ENCODE assay signal across 28 mouse cellular contexts in the genomic region with DNA sequence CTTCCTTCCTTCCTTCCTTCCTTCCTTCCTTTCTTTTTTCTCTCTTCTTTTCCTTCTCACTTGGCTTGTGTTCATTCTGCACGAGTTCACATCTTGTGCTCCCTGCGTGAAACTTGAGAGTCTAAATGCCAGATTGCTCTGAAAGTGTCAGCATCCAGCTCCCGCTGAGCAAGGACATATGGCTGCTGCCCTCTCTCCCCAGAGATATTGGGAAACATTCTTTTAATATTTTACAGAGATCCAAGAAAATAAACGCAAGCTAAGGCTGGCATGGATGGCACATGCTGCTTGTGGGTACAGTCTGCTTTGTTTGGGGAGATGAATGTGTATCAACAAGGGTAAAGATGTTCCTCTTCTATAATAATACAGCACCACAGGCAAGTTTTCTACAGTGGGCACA. TPM values are rescaled to one million over a fixed set of nuclear protein-coding genes. Genes with fewer than 3 reads are reported as not detected.
DNase-seq lines count a peak whose midpoint lies in the region; ATAC-seq and TF ChIP-seq lines count a peak whose summit lies in the region.
"Had no signal": no experiment of that assay in that cellular context is flagged by ENCODE, and none has a peak within 500 bp of the region (broad histone marks: within the 10 kb centered on the region; RNA-seq: fewer than 3 reads in every experiment).

No protein-coding gene starts in this region.

- no peak overlapping the region for H3K4me3 ChIP-seq in hindbrain, postnatal 0 days (ENCODE audit: low read length)
- no peak overlapping the region for H3K4me3 ChIP-seq in hindbrain, embryonic 16.5 days (ENCODE audit: low read length)
- no peak overlapping the region for H3K4me3 ChIP-seq in embryonic facial prominence, embryonic 13.5 days
- H3K4me3 ChIP-seq: forebrain, embryonic 13.5 days; heart, embryonic 15.5 days; neural tube, embryonic 12.5 days had no signal

- WGBS in hindbrain, postnatal 0 days, result 41% methylated on average over 4 of the region's 4 CpGs
- WGBS in hindbrain, embryonic 16.5 days, result 43% methylated on average over 4 of the region's 4 CpGs
- WGBS in embryonic facial prominence, embryonic 13.5 days, result 19% methylated on average over 4 of the region's 4 CpGs

- H3K4me2 ChIP-seq in hindbrain, postnatal 0 days (ENCODE audit: low read depth, low read length), result no peak overlapping the region
- no peak overlapping the region for H3K4me2 ChIP-seq in hindbrain, embryonic 16.5 days (ENCODE audit: low read length)
- H3K4me2 ChIP-seq in embryonic facial prominence, embryonic 13.5 days, result no peak overlapping the region
- H3K4me2 ChIP-seq: forebrain, embryonic 13.5 days; heart, embryonic 15.5 days; neural tube, embryonic 12.5 days had no signal

- no peak overlapping the region for H3K9ac ChIP-seq in hindbrain, postnatal 0 days (replicated peaks; ENCODE audit: low read length)
- no peak overlapping the region for H3K9ac ChIP-seq in hindbrain, embryonic 16.5 days (ENCODE audit: low read depth, low read length)
- H3K9ac ChIP-seq in embryonic facial prominence, embryonic 13.5 days, result no peak overlapping the region
- H3K9ac ChIP-seq: forebrain, embryonic 13.5 days; heart, embryonic 15.5 days; liver, postnatal 0 days; neural tube, embryonic 12.5 days had no signal

- DNase-seq in embryo, embryonic 10 days (ENCODE audit: low spot score), result peak; percentile 17
- no peak for DNase-seq in embryo, embryonic 11 days
- DNase-seq in hindbrain, postnatal 0 days (ENCODE audit: low spot score), result peak; percentile 56
- DNase-seq in cerebellum, adult 8-10 months, result peak; percentile 80
- no peak for DNase-seq in gastrocnemius, adult 8-10 months (ENCODE audit: low spot score in 2 of 2)
- no peak for DNase-seq in urinary bladder, postnatal 36 days (ENCODE audit: low spot score in 2 of 2)
- DNase-seq: heart, adult 18-20 months; kidney, adult 18-20 months; kidney, postnatal 14 days; liver; liver, postnatal 0 days; lung, postnatal 36 days; right cerebral cortex, postnatal 25 days; thymus, postnatal 25 days had no signal

- no peaks in the 10 kb centered on the region for H3K9me3 ChIP-seq in hindbrain, postnatal 0 days (ENCODE audit: low read length)
- no peaks in the 10 kb centered on the region for H3K9me3 ChIP-seq in hindbrain, embryonic 16.5 days (ENCODE audit: control insufficient read depth, low read length)
- H3K9me3 ChIP-seq in embryonic facial prominence, embryonic 13.5 days, result no peaks in the 10 kb centered on the region
- H3K9me3 ChIP-seq: forebrain, embryonic 13.5 days; heart, embryonic 15.5 days; neural tube, embryonic 12.5 days had no signal

- H3K4me1 ChIP-seq in hindbrain, postnatal 0 days (ENCODE audit: insufficient read depth, low read length), result no peaks in the 10 kb centered on the region
- H3K4me1 ChIP-seq in hindbrain, embryonic 16.5 days (ENCODE audit: control insufficient read depth, insufficient read depth, low read depth, low read length), result no peaks in the 10 kb centered on the region
- peaks cover 17% of the 10 kb centered on the region for H3K4me1 ChIP-seq in embryonic facial prominence, embryonic 13.5 days
- H3K4me1 ChIP-seq: forebrain, embryonic 13.5 days; heart, embryonic 15.5 days; neural tube, embryonic 12.5 days had no signal

- H3K36me3 ChIP-seq in hindbrain, postnatal 0 days (ENCODE audit: insufficient read depth, low read length), result peaks cover 4% of the 10 kb centered on the region; the same call in 1 of the 2 replicates
- peaks cover 23% of the 10 kb centered on the region for H3K36me3 ChIP-seq in hindbrain, embryonic 16.5 days (ENCODE audit: control insufficient read depth, insufficient read depth, low read length)
- no peaks in the 10 kb centered on the region for H3K36me3 ChIP-seq in embryonic facial prominence, embryonic 13.5 days
- H3K36me3 ChIP-seq: heart, embryonic 15.5 days had no signal

- no peaks in the 10 kb centered on the region for H3K27me3 ChIP-seq in hindbrain, postnatal 0 days (ENCODE audit: insufficient read depth, low read length)
- no peaks in the 10 kb centered on the region for H3K27me3 ChIP-seq in hindbrain, embryonic 16.5 days (replicated peaks; ENCODE audit: control insufficient read depth, insufficient read depth, low read length)
- no peaks in the 10 kb centered on the region for H3K27me3 ChIP-seq in embryonic facial prominence, embryonic 13.5 days
- H3K27me3 ChIP-seq: forebrain, embryonic 13.5 days; heart, embryonic 15.5 days; neural tube, embryonic 12.5 days had no signal

- no peak for TF ChIP-seq CTCF in hindbrain, postnatal 0 days (IDR thresholded peaks at IDR 0.05; ENCODE audit: low read depth)

- ATAC-seq in hindbrain, postnatal 0 days, result no peak
- ATAC-seq in hindbrain, embryonic 16.5 days, result no peak
- ATAC-seq in embryonic facial prominence, embryonic 13.5 days (ENCODE audit: insufficient number of reproducible peaks, insufficient read depth, low FRiP score, low TSS enrichment, low read depth), result no peak
- ATAC-seq: forebrain, embryonic 13.5 days; liver, postnatal 0 days had no signal

- no peak overlapping the region for H3K27ac ChIP-seq in hindbrain, postnatal 0 days
- H3K27ac ChIP-seq in hindbrain, embryonic 16.5 days (ENCODE audit: low read depth, low read length), result no peak overlapping the region
- 0 out of 2 replicates have a peak overlapping the region, but pooled peaks have one; percentile 0 for H3K27ac ChIP-seq in embryonic facial prominence, embryonic 13.5 days
- H3K27ac ChIP-seq: forebrain, embryonic 13.5 days; heart, embryonic 15.5 days; neural tube, embryonic 12.5 days had no signal

RNA-seq across cellular contexts. Expression of a gene that starts 11.3 kb away (rescaled TPM):
- not detected in 2 replicates for total RNA-seq in hindbrain, postnatal 0 days (2014; rRNA removed)
- not detected in 2 replicates for polyA plus RNA-seq in hindbrain, postnatal 0 days (2015; fragmentation: Nextera tagmentation; extraction: Ambion mirVana)
- polyA plus RNA-seq in hindbrain, embryonic 16.5 days (2015; fragmentation: Nextera tagmentation; extraction: Ambion mirVana), result not detected in 2 replicates
- not detected in 2 replicates for polyA plus RNA-seq in embryonic facial prominence, embryonic 13.5 days (2015; fragmentation: Nextera tagmentation; extraction: Ambion mirVana)
- total RNA-seq in gastrocnemius, adult 8-10 months (2022), result not detected
- total RNA-seq: adrenal gland, adult 18-20 months; common myeloid progenitor, adult 5-6 weeks; gastrocnemius, adult 18-20 months; heart, adult 18-20 months; hematopoietic stem cell, adult 5-6 weeks; layer of hippocampus, postnatal 10 days; left cerebral cortex, postnatal 14 days; MEL; monocyte, adult 5-6 weeks had no signal
- polyA plus RNA-seq: forebrain, embryonic 13.5 days; heart, embryonic 15.5 days; liver, postnatal 0 days; neural tube, embryonic 12.5 days; testis, adult 2 months had no signal

Comparison
In these comparisons a context has a peak if more than half of its experiments do, and no peak if none do; other contexts are left out.
1. DNase-seq: peak in embryo, embryonic 10 days (single experiment), hindbrain, postnatal 0 days (single experiment) and cerebellum, adult 8-10 months (single experiment); none in embryo, embryonic 11 days (single experiment), gastrocnemius, adult 8-10 months (0 of 2) and urinary bladder, postnatal 36 days (0 of 2).